Mouse (Mus musculus): Measurements from ENCODE around the gene Smarca2. TPM values are rescaled to one million over a fixed set of nuclear protein-coding genes. Genes with fewer than 3 reads are reported as not detected.

Gene Smarca2
- polyA plus RNA-seq, 1 experiment: 209 TPM

- TF ChIP-seq CTCF (IDR thresholded peaks at IDR 0.05; ENCODE audit: control insufficient read depth, insufficient read depth, insufficient replicate concordance, low read depth, low read length): no peak
- no peak for TF ChIP-seq POLR2A (IDR thresholded peaks at IDR 0.05; ENCODE audit: control insufficient read depth, low read depth, low read length)
- Histone ChIP-seq H3K27me3 (ENCODE audit: control insufficient read depth, insufficient read depth, low read length) (no peaks in the 10 kb centered on the region), H3K27ac (ENCODE audit: control insufficient read depth, insufficient read depth, low read depth, low read length) (no peak overlapping the region), H3K4me1 (ENCODE audit: control insufficient read depth, insufficient read depth, low read length) (no peaks in the 10 kb centered on the region), H3K36me3 (ENCODE audit: control insufficient read depth, insufficient read depth, low read length) (no peaks in the 10 kb centered on the region), H3K4me3 (ENCODE audit: control insufficient read depth, low read depth, low read length) (no peak overlapping the region)
These were observed 189.5 kb downstream of the Smarca2 start for GRCm38 (mm10) chr19:26794315-26794714.

- H3K27me3 ChIP-seq (ENCODE audit: control insufficient read depth, insufficient read depth, low read length): no peaks in the 10 kb centered on the region
- H3K4me1 ChIP-seq (ENCODE audit: control insufficient read depth, insufficient read depth, low read length): no peaks in the 10 kb centered on the region
- H3K4me3 ChIP-seq (ENCODE audit: control insufficient read depth, low read depth, low read length): no peak overlapping the region
- H3K36me3 ChIP-seq (ENCODE audit: control insufficient read depth, insufficient read depth, low read length): no peaks in the 10 kb centered on the region
- H3K27ac ChIP-seq (ENCODE audit: control insufficient read depth, insufficient read depth, low read depth, low read length): no peak overlapping the region
- no peak for TF ChIP-seq POLR2A (IDR thresholded peaks at IDR 0.05; ENCODE audit: control insufficient read depth, low read depth, low read length)
- no peak for TF ChIP-seq CTCF (IDR thresholded peaks at IDR 0.05; ENCODE audit: control insufficient read depth, insufficient read depth, insufficient replicate concordance, low read depth, low read length)
These were observed 191.2 kb downstream of the Smarca2 start for GRCm38 (mm10) chr19:26796006-26796405.

- no peak overlapping the region for H3K27ac ChIP-seq (ENCODE audit: control insufficient read depth, insufficient read depth, low read depth, low read length)
- H3K36me3 ChIP-seq (ENCODE audit: control insufficient read depth, insufficient read depth, low read length): no peaks in the 10 kb centered on the region
- no peaks in the 10 kb centered on the region for H3K4me1 ChIP-seq (ENCODE audit: control insufficient read depth, insufficient read depth, low read length)
- H3K4me3 ChIP-seq (ENCODE audit: control insufficient read depth, low read depth, low read length): no peak overlapping the region
- no peak for TF ChIP-seq CTCF (IDR thresholded peaks at IDR 0.05; ENCODE audit: control insufficient read depth, insufficient read depth, insufficient replicate concordance, low read depth, low read length)
- TF ChIP-seq POLR2A (IDR thresholded peaks at IDR 0.05; ENCODE audit: control insufficient read depth, low read depth, low read length): no peak
- no peaks in the 10 kb centered on the region for H3K27me3 ChIP-seq (ENCODE audit: control insufficient read depth, insufficient read depth, low read length)
These were observed 199.6 kb downstream of the Smarca2 start for GRCm38 (mm10) chr19:26804401-26804800.

GRCm38 (mm10) chr19:26814629-26815028 lies 209.8 kb downstream of the Smarca2 start:
- no peaks in the 10 kb centered on the region for H3K27me3 ChIP-seq (ENCODE audit: control insufficient read depth, insufficient read depth, low read length)
- no peak overlapping the region for H3K27ac ChIP-seq (ENCODE audit: control insufficient read depth, insufficient read depth, low read depth, low read length)
- TF ChIP-seq POLR2A (IDR thresholded peaks at IDR 0.05; ENCODE audit: control insufficient read depth, low read depth, low read length) (no peak), CTCF (IDR thresholded peaks at IDR 0.05; ENCODE audit: control insufficient read depth, insufficient read depth, insufficient replicate concordance, low read depth, low read length) (no peak)
- H3K4me1 ChIP-seq (ENCODE audit: control insufficient read depth, insufficient read depth, low read length): no peaks in the 10 kb centered on the region
- H3K4me3 ChIP-seq (ENCODE audit: control insufficient read depth, low read depth, low read length): no peak overlapping the region
- H3K36me3 ChIP-seq (ENCODE audit: control insufficient read depth, insufficient read depth, low read length): no peaks in the 10 kb centered on the region

- no peak overlapping the region for H3K4me3 ChIP-seq (ENCODE audit: control insufficient read depth, low read depth, low read length)
- no peaks in the 10 kb centered on the region for H3K27me3 ChIP-seq (ENCODE audit: control insufficient read depth, insufficient read depth, low read length)
- no peaks in the 10 kb centered on the region for H3K36me3 ChIP-seq (ENCODE audit: control insufficient read depth, insufficient read depth, low read length)
- peaks cover 3% of the 10 kb centered on the region; the same call in 1 of the 2 replicates for H3K4me1 ChIP-seq (ENCODE audit: control insufficient read depth, insufficient read depth, low read length)
- no peak overlapping the region for H3K27ac ChIP-seq (ENCODE audit: control insufficient read depth, insufficient read depth, low read depth, low read length)
- TF ChIP-seq CTCF (IDR thresholded peaks at IDR 0.05; ENCODE audit: control insufficient read depth, insufficient read depth, insufficient replicate concordance, low read depth, low read length) (no peak), POLR2A (IDR thresholded peaks at IDR 0.05; ENCODE audit: control insufficient read depth, low read depth, low read length) (no peak)
These were observed 213.1 kb downstream of the Smarca2 start for GRCm38 (mm10) chr19:26817901-26818300.
